Mouse (Mus musculus) spleen, adult 2 months (tissue): Measurements from ENCODE around the gene Sh2d2a. TPM values are rescaled to one million over a fixed set of nuclear protein-coding genes. Genes with fewer than 3 reads are reported as not detected.

Source experiments
- DNase-seq, 2 experiments: peaks; one replicate each; pipeline versions ENCODE4 v3.0.0 to v3.0.0-alpha.2; 2012 to 2021; ENCODE audit warnings: low spot score in 2 of 2, low read depth in 1 of 2
- H3K27ac ChIP-seq: fragments of 200-500 bp; 2 replicates; pipeline ENCODE4 v1.5.1; 2012; ENCODE audit warnings: low read length, inconsistent platforms; ENCODE audit not compliant: insufficient read depth
- H3K27me3 ChIP-seq: fragments of 200-500 bp; 2 replicates; pipeline ENCODE4 v1.6.1; 2012; ENCODE audit warnings: mild to moderate bottlenecking, moderate library complexity, low read length, inconsistent platforms; ENCODE audit not compliant: control insufficient read depth, insufficient read depth
- H3K36me3 ChIP-seq: fragments of 200-500 bp; 2 replicates; pipeline ENCODE4 v1.6.1; 2012; ENCODE audit warnings: mild to moderate bottlenecking, low read length, inconsistent platforms; ENCODE audit not compliant: control insufficient read depth, insufficient read depth
- H3K4me1 ChIP-seq: fragments of 200-500 bp; 2 replicates; pipeline ENCODE4 v1.6.1; 2011; ENCODE audit warnings: inconsistent platforms; ENCODE audit not compliant: control insufficient read depth, insufficient read depth, insufficient read length
- H3K4me3 ChIP-seq: fragments of 200-500 bp; 2 replicates; pipeline ENCODE4 v1.5.1; 2011; ENCODE audit warnings: mild to moderate bottlenecking, inconsistent platforms; ENCODE audit not compliant: insufficient read depth, insufficient read length; ENCODE audit errors: extremely low read depth
- CTCF ChIP-seq: fragments of 200-500 bp; IDR thresholded peaks from 2 replicates; pipeline ENCODE4 v1.5.1; 2011; ENCODE audit warnings: mild to moderate bottlenecking, inconsistent platforms; ENCODE audit not compliant: insufficient read depth, insufficient read length, insufficient replicate concordance; ENCODE audit errors: extremely low read depth
- POLR2A ChIP-seq: fragments of 200-500 bp; IDR thresholded peaks from 2 replicates; pipeline ENCODE4 v1.6.1; 2011; ENCODE audit warnings: low read depth, low read length, inconsistent platforms
- WGBS: fragments of 180-500 bp; shearing (Covaris S2); methylation state at CpG from one replicate; pipeline ENCODE4 v1.1.7; 2018; 5-methylcytosine and 5-hydroxymethylcytosine counted together
- polyA plus RNA-seq: library from polyadenylated mRNA; depleted of rRNA; stranded (reverse); fragments of >200 nt; gene quantifications from 2 replicates; pipeline ENCODE4 v1.2.3, GENCODE M21; 2012; rRNA removed

The Sh2d2a gene
- polyA plus RNA-seq: 27.4 and 29.1 TPM in 2 replicates

DNA sequence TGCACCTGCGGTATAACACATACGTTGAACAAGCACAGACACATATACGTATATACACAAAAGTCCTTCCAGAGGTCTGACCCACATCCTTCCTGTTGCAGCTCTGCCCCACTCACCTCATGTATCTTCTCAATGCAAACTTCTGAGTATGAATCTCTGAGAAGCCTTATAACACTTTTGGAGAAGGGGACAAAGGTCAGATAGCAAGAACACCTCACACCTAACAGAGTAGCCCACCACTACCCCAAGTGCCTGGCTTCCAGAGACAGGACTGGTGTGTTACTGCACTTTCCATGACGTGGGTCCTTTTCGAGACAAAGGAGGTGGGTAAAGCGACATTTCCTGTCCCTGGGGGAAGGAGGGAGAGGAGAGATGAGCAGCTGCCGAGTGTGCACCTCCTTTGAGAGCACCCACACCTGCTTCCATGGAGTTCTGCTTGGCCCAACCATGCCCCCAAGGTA lies at the start of gene Sh2d2a:
TSS of gene Sh2d2a (plus strand) at position 106 of the 461 bp plus-strand sequence.
- Histone ChIP-seq H3K4me3 (peak within 1 kb of the TSS; percentile 59), H3K27ac (peak within 1 kb of the TSS; percentile 93), H3K27me3 (no peaks in the 10 kb centered on the region), H3K4me1 (peaks cover 13% of the 10 kb centered on the region; the same call in 1 of the 2 replicates), H3K36me3 (peaks cover 4% of the 10 kb centered on the region; the same call in 1 of the 2 replicates)
- peak; percentile 59 to 85 for DNase-seq
- TF ChIP-seq POLR2A (peak; percentile 79), CTCF (no peak)
- WGBS: 19% methylated on average over 7 of the region's 7 CpGs

DNA sequence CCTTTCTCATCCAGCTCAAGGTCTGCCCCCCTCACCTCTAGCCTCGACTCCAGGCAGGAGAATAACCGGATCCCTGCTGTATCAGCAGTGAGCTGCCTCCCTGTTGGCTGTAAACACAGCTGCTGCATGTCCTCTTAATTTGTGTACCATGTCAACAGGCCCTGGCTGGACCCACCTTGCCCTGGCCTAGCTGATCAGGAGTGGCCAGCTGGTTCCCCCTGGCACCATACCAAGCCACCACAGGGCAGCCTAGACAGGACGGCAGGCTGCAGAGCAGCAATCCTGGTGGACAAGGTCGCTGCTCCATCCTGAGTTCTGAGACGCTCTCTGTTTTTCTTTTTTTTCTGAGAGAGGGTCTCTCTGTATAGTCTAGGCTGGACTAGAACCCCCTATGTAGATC lies 44.9 kb upstream of the Sh2d2a start:
- Histone ChIP-seq H3K4me1 (no peaks in the 10 kb centered on the region; the same call in 1 of the 2 replicates), H3K27ac (no peak overlapping the region), H3K36me3 (no peaks in the 10 kb centered on the region), H3K4me3 (no peak overlapping the region), H3K27me3 (peaks cover 12% of the 10 kb centered on the region)
- DNase-seq: no peak
- WGBS: 70% methylated on average over 5 of the region's 5 CpGs
- TF ChIP-seq POLR2A: no peak
- TF ChIP-seq CTCF: no peak

DNA sequence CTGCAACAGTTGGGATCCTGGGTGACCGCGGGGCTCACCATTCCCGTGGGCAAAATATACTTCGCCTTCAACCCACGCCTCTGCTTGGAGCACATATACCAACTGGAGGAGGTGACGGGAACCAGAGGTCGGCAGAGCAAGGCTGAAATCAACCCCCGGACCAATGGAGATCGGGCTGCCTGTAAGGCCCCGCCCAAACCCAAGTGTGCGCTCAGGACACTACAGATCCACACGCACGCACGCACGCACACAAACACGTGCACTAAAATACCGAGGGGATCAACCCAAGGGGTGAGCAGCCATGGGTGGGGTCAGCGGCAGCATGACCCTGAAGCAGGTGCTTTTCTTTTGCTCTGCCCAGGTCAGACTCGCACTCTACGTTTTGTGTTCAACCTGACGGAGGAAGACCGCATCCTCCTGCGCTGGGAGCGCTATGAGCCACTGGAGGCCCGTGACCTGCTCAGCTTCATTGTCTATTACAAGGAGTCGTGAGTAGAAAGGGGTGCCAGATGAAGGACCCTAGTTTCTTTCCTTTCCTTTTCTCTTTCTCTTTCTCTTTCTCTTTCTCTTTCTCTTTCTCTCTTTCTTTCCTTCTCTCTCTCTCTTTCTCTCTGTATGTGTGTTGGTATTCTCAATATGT lies 42.4 kb upstream of the Sh2d2a start:
- no peak for TF ChIP-seq POLR2A
- no peak for TF ChIP-seq CTCF
- no peaks in the 10 kb centered on the region for H3K36me3 ChIP-seq
- WGBS: 2% methylated on average over 26 of the region's 26 CpGs
- DNase-seq: no peak
- no peak overlapping the region for H3K27ac ChIP-seq
- peaks cover 3% of the 10 kb centered on the region for H3K27me3 ChIP-seq
- H3K4me1 ChIP-seq: no peaks in the 10 kb centered on the region; the same call in 1 of the 2 replicates
- peak overlapping the region; percentile 54 for H3K4me3 ChIP-seq

DNA sequence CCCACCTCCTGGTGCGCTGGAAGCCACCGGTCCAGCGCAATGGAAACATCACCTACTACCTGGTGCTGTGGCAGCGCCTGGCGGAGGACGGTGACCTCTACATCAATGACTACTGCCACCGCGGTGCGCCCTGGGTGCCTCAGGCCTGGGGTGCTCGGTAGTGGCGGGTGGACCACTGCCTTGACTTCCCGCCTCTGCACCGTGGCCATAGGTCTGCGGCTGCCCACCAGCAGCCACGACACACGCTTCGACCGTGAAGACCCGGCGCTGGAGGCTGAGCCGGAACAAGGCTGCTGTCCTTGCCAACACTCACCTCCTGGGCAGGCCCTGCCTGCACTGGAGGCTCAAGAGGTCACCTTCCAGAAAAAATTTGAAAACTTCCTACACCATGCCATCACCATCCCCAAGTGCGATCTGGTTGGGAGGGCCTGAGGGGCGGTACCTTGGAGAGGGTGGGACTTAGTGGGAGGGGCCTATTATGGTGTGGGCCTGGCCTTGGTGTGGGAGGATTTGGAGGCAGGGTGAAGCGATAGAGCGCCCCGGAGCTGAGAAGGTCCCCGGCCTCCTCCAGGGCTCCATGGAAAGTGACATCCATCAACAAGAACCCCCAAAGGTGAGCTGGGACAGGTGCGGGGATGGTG lies 37.1 kb upstream of the Sh2d2a start:
- Histone ChIP-seq H3K36me3 (no peaks in the 10 kb centered on the region), H3K27ac (no peak overlapping the region), H3K4me3 (no peak overlapping the region), H3K4me1 (no peaks in the 10 kb centered on the region), H3K27me3 (peaks cover 4% of the 10 kb centered on the region; the same call in 1 of the 2 replicates)
- no peak for DNase-seq
- 18% methylated on average over 28 of the region's 28 CpGs for WGBS
- TF ChIP-seq POLR2A (no peak), CTCF (no peak)

DNA sequence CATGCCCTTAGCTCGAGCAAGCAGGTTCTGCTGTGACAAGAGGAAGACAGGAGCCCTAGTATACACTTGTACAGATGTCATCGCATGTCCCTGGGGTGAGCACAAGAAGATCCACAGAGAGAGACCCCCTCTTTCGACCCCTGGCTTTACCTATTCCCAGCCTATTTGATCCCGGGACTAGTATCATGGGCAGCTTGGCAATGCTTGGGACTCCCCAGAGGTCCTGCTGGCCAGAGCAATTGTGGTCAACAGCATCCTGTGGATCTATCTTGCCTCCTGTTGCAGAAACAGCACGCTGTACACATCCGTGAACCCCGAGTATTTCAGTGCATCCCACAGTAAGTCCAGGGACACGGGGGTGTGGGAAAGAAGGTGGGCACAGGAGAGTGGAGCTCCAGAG lies 35.3 kb upstream of the Sh2d2a start:
- H3K36me3 ChIP-seq: no peaks in the 10 kb centered on the region
- TF ChIP-seq CTCF: no peak
- TF ChIP-seq POLR2A: no peak
- WGBS: 81% methylated on average over 8 of the region's 8 CpGs
- DNase-seq: no peak
- no peaks in the 10 kb centered on the region for H3K4me1 ChIP-seq
- H3K27ac ChIP-seq: no peak overlapping the region
- H3K27me3 ChIP-seq: peaks cover 5% of the 10 kb centered on the region; the same call in 1 of the 2 replicates
- no peak overlapping the region for H3K4me3 ChIP-seq

DNA sequence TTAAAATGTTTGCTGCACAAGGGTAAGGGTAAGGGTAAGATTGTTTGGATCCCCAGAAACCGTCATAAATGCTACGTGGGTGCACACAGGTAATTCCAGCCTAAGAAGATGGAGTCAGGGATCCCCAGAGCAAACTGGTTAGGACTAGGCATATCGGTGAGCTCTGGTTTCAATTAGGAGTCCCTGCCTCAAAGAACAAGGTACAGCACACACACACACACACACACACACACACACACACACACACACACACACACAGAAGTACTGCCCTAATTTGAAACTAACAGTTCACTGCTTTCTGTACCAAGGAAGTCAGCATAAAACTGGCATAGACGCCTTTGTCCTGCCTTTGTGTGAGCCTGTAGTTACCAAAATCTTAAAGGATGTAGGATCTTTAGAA lies 34.1 kb upstream of the Sh2d2a start:
- Histone ChIP-seq H3K36me3 (no peaks in the 10 kb centered on the region), H3K4me1 (no peaks in the 10 kb centered on the region), H3K4me3 (no peak overlapping the region), H3K27ac (no peak overlapping the region), H3K27me3 (peaks cover 5% of the 10 kb centered on the region; the same call in 1 of the 2 replicates)
- 67% methylated on average over 4 of the region's 4 CpGs for WGBS
- TF ChIP-seq POLR2A (no peak), CTCF (no peak)
- no peak for DNase-seq
